Mouse (Mus musculus): ENCODE measurements around the gene Kidins220. TPM values are rescaled to one million over a fixed set of nuclear protein-coding genes. Genes with fewer than 3 reads are reported as not detected.

Gene Kidins220
- polyA plus RNA-seq, 1 experiment from 2014 or later = 41.5 TPM

- no peaks in the 10 kb centered on the region for H3K9me3 ChIP-seq (ENCODE audit: control insufficient read depth, low read depth, low read length)
- no peaks in the 10 kb centered on the region for H3K27me3 ChIP-seq (ENCODE audit: control insufficient read depth, insufficient read depth, low read length)
- H3K4me1 ChIP-seq (ENCODE audit: control insufficient read depth, insufficient read depth, low read length) = no peaks in the 10 kb centered on the region
- no peak overlapping the region for H3K4me2 ChIP-seq (replicated peaks; ENCODE audit: low read depth, low read length)
- H3K36me3 ChIP-seq (ENCODE audit: control insufficient read depth, insufficient read depth, low read length) = no peaks in the 10 kb centered on the region
- H3K9ac ChIP-seq (replicated peaks; ENCODE audit: low read depth, low read length) = no peak overlapping the region
- no peak overlapping the region for H3K27ac ChIP-seq (ENCODE audit: low read length)
- no peak overlapping the region for H3K4me3 ChIP-seq (ENCODE audit: low read depth, low read length)
- 86% methylated on average over 3 of the region's 3 CpGs for WGBS
- no peak for ATAC-seq (ENCODE audit: insufficient number of reproducible peaks, insufficient read depth, low FRiP score, low read depth)
Observed at GRCm38 (mm10) chr12:25074344-25074743, 99.6 kb downstream of the Kidins220 start.

DNA sequence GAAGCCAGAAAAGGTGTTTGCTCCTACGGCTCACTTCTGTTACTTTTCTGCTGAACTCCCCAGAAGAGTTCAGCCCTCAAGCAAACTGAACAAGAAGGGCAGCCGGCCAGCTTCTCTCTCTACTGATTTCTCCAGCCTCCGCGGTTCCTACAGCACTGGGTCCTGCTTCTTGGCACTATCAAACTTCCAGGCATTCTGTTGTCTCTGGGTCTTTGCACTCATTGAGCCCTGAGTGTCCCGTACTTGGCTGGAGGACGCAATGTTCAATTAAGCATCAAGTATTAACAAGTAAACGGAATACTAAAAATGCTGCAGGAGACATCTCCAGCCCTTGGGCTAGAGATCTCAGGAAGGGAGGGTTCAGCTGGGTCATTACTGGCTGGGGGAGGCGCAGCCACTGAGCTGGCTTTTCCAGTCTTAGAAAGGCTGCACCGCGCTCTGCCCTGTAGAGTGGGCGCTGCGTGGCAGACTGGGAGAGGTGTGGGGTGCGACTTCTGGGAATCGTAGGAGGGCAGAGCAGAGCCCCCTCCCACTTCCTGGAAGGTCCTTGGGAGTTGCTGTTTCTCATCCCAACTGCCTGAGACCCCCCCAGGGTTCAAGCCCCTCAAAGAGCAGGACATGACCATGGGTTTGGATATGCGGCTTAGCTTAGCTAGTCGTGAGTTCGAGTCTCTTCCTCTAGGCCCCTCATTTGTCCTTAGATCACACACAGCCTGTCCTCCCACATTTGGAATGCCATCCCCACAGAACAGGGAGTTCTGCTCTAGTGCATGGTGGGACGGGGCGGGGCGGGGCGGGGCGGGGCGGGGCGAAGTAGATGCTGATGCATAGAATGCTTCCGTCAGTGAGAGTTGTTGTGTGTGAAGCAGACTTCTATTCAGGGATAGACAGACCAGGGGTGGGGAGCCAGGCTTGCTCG is 108.8 kb downstream of the Kidins220 start:
- H3K27me3 ChIP-seq (ENCODE audit: control insufficient read depth, insufficient read depth, low read length) = no peaks in the 10 kb centered on the region
- H3K9me3 ChIP-seq (ENCODE audit: control insufficient read depth, low read depth, low read length) = no peaks in the 10 kb centered on the region
- no peaks in the 10 kb centered on the region for H3K36me3 ChIP-seq (ENCODE audit: control insufficient read depth, insufficient read depth, low read length)
- H3K27ac ChIP-seq (ENCODE audit: low read length) = no peak overlapping the region
- no peak for ATAC-seq (ENCODE audit: insufficient number of reproducible peaks, insufficient read depth, low FRiP score, low read depth)
- H3K4me3 ChIP-seq (ENCODE audit: low read depth, low read length) = no peak overlapping the region
- H3K4me2 ChIP-seq (replicated peaks; ENCODE audit: low read depth, low read length) = peak overlapping the region; percentile 19; the same call in 1 of the 2 replicates
- 41% methylated on average over 26 of the region's 26 CpGs for WGBS
- H3K9ac ChIP-seq (replicated peaks; ENCODE audit: low read depth, low read length) = no peak overlapping the region
- H3K4me1 ChIP-seq (ENCODE audit: control insufficient read depth, insufficient read depth, low read length) = peaks cover 7% of the 10 kb centered on the region; the same call in 1 of the 2 replicates

DNA sequence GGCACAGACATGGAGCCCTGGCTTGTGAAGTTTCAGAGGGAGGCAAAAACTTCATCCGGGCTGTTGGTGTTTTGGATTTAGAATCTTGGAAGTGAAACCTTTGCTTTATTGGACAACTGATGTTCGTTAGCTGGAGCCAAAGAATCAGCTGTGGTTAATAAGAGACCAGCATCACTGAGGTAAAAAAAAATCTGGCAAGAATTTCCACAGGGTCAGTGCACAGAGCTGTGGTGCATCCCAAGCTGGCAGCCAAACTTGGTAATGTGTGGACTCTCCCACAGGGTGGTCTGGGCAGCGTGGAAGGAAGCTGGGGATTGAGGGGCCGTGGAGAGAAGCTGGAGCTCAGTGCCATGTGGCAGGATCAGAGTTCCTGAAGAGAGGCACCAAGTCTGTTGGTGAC is 112.2 kb downstream of the Kidins220 start:
- ATAC-seq (ENCODE audit: insufficient number of reproducible peaks, insufficient read depth, low FRiP score, low read depth) = no peak
- WGBS = 83% methylated on average over 4 of the region's 4 CpGs

GRCm38 (mm10) chr12:25089433-25089832 is 114.7 kb downstream of the Kidins220 start:
- Histone ChIP-seq H3K4me1 (ENCODE audit: control insufficient read depth, insufficient read depth, low read length) (peaks cover 14% of the 10 kb centered on the region; the same call in 1 of the 2 replicates), H3K36me3 (ENCODE audit: control insufficient read depth, insufficient read depth, low read length) (no peaks in the 10 kb centered on the region), H3K27ac (ENCODE audit: low read length) (no peak overlapping the region), H3K27me3 (ENCODE audit: control insufficient read depth, insufficient read depth, low read length) (no peaks in the 10 kb centered on the region), H3K4me3 (ENCODE audit: low read depth, low read length) (no peak overlapping the region), H3K9ac (replicated peaks; ENCODE audit: low read depth, low read length) (no peak overlapping the region), H3K9me3 (ENCODE audit: control insufficient read depth, low read depth, low read length) (no peaks in the 10 kb centered on the region), H3K4me2 (replicated peaks; ENCODE audit: low read depth, low read length) (no peak overlapping the region)
- WGBS = 63% methylated on average over 1 of the region's 1 CpGs
- no peak for ATAC-seq (ENCODE audit: insufficient number of reproducible peaks, insufficient read depth, low FRiP score, low read depth)

More for the DNA sequence above, 112.2 kb downstream of the Kidins220 start:
- H3K27me3 ChIP-seq (ENCODE audit: control insufficient read depth, insufficient read depth, low read length) = no peaks in the 10 kb centered on the region
- H3K9me3 ChIP-seq (ENCODE audit: control insufficient read depth, low read depth, low read length) = no peaks in the 10 kb centered on the region
- H3K9ac ChIP-seq (replicated peaks; ENCODE audit: low read depth, low read length) = no peak overlapping the region
- H3K27ac ChIP-seq (ENCODE audit: low read length) = no peak overlapping the region
- no peak overlapping the region for H3K4me2 ChIP-seq (replicated peaks; ENCODE audit: low read depth, low read length)
- H3K36me3 ChIP-seq (ENCODE audit: control insufficient read depth, insufficient read depth, low read length) = no peaks in the 10 kb centered on the region
- H3K4me3 ChIP-seq (ENCODE audit: low read depth, low read length) = no peak overlapping the region
- H3K4me1 ChIP-seq (ENCODE audit: control insufficient read depth, insufficient read depth, low read length) = peaks cover 9% of the 10 kb centered on the region; the same call in 1 of the 2 replicates

DNA sequence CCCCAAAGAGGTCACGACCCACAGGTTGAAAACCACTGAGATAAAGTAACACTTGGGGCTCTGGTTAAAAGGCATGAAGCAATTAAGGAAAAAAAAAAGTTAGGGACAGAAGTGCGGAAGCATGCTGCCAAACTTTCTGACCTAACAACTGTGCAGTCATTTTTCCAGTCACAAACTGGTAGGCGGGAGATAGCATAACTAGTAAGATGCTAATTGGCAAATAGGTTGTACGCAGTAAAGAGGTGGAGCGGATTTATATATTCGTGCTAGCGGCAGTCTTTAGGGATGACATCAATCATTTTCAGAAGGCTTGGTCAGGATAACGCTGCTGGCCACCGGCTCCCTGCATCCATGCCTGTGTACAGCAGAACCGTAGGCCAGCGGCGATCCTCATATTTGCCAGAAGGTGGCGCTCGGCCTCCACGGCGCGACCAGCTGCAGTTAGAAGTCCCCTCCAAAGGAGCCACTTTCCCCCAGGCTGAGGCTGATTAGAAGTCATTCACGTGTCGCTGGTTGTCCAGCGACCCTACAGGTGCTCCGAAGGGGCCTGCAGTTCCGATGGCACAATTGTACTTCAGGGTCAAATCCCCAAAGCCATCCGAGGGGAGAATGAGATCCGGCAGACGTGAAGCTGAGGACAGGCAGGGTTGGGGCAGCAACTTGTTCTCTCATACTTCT is 117.4 kb downstream of the Kidins220 start:
- no peaks in the 10 kb centered on the region for H3K9me3 ChIP-seq (ENCODE audit: control insufficient read depth, low read depth, low read length)
- H3K4me3 ChIP-seq (ENCODE audit: low read depth, low read length) = peak overlapping the region; percentile 56
- H3K4me1 ChIP-seq (ENCODE audit: control insufficient read depth, insufficient read depth, low read length) = peaks cover 19% of the 10 kb centered on the region; the same call in 1 of the 2 replicates
- ATAC-seq (ENCODE audit: insufficient number of reproducible peaks, insufficient read depth, low FRiP score, low read depth) = peak; percentile 54; the same call in 1 of the 2 replicates
- H3K9ac ChIP-seq (replicated peaks; ENCODE audit: low read depth, low read length) = no peak overlapping the region
- WGBS = 5% methylated on average over 25 of the region's 25 CpGs
- peak overlapping the region; percentile 55; the same call in 1 of the 2 replicates for H3K27ac ChIP-seq (ENCODE audit: low read length)
- no peaks in the 10 kb centered on the region for H3K36me3 ChIP-seq (ENCODE audit: control insufficient read depth, insufficient read depth, low read length)
- H3K4me2 ChIP-seq (replicated peaks; ENCODE audit: low read depth, low read length) = peak overlapping the region; percentile 66
- H3K27me3 ChIP-seq (ENCODE audit: control insufficient read depth, insufficient read depth, low read length) = no peaks in the 10 kb centered on the region

DNA sequence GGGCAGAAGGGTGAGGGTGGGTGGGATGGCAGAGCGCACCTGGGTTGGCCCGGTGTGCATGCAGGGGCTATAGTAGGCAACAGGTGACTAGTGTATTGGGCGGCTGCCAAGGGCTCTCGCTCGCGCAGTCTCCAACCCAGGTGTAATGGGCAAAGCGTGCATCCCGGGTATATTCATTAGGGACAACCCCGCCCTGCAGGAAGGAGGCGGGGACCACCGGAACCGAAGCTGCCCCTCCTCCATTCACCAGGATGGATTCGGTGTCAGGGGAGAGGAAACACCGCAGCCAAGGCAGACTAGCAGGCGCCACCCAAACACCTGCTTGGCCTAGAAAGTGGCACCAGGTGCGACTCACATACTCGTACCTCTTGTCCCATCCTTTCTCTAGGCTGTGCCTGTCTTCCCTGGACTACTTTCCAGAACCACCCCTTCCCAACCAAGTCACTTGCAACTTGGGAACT is 118.1 kb downstream of the Kidins220 start:
- H3K9me3 ChIP-seq (ENCODE audit: control insufficient read depth, low read depth, low read length) = no peaks in the 10 kb centered on the region
- peak overlapping the region; percentile 56 for H3K4me3 ChIP-seq (ENCODE audit: low read depth, low read length)
- peaks cover 24% of the 10 kb centered on the region; the same call in 1 of the 2 replicates for H3K4me1 ChIP-seq (ENCODE audit: control insufficient read depth, insufficient read depth, low read length)
- no peak overlapping the region for H3K9ac ChIP-seq (replicated peaks; ENCODE audit: low read depth, low read length)
- H3K27ac ChIP-seq (ENCODE audit: low read length) = peak overlapping the region; percentile 55; the same call in 1 of the 2 replicates
- WGBS = 4% methylated on average over 17 of the region's 17 CpGs
- no peaks in the 10 kb centered on the region for H3K27me3 ChIP-seq (ENCODE audit: control insufficient read depth, insufficient read depth, low read length)
- H3K36me3 ChIP-seq (ENCODE audit: control insufficient read depth, insufficient read depth, low read length) = no peaks in the 10 kb centered on the region
- peak overlapping the region; percentile 66 for H3K4me2 ChIP-seq (replicated peaks; ENCODE audit: low read depth, low read length)
- peak; percentile 21; the same call in 1 of the 2 replicates for ATAC-seq (ENCODE audit: insufficient number of reproducible peaks, insufficient read depth, low FRiP score, low read depth)

DNA sequence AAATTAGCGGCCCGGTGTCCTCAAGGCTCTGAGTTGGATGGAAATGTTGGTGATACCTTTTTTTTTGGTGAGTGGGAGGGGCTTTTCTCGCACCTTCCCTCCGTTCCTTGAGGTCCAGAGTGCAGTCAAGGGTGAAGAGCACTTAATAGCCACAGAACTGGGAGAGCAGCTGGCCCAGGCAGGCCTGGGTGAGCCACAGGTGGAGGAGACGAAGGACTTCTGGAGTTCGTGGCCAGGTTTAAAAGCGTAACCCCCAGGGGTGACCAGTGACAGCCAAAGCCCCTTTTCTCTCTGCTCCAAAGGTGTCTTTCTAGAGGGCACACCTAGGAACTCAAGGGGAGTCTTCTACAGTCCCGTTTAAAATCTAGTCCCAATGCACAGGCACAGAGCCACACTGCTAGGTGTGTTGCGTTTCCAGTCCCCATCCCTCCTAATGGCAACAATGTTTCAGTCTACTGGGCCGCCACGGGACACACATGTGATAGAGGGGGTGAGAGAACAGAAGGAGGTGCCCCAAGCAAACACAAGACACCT is 118.6 kb downstream of the Kidins220 start:
- Histone ChIP-seq H3K4me2 (replicated peaks; ENCODE audit: low read depth, low read length) (peak overlapping the region; percentile 66), H3K27me3 (ENCODE audit: control insufficient read depth, insufficient read depth, low read length) (no peaks in the 10 kb centered on the region), H3K4me1 (ENCODE audit: control insufficient read depth, insufficient read depth, low read length) (peaks cover 28% of the 10 kb centered on the region; the same call in 1 of the 2 replicates), H3K9ac (replicated peaks; ENCODE audit: low read depth, low read length) (peak overlapping the region; percentile 25; the same call in 1 of the 2 replicates), H3K4me3 (ENCODE audit: low read depth, low read length) (peak overlapping the region; percentile 56), H3K36me3 (ENCODE audit: control insufficient read depth, insufficient read depth, low read length) (no peaks in the 10 kb centered on the region), H3K9me3 (ENCODE audit: control insufficient read depth, low read depth, low read length) (no peaks in the 10 kb centered on the region), H3K27ac (ENCODE audit: low read length) (peak overlapping the region; percentile 22; the same call in 1 of the 2 replicates)
- ATAC-seq (ENCODE audit: insufficient number of reproducible peaks, insufficient read depth, low FRiP score, low read depth) = no peak
- 16% methylated on average over 11 of the region's 11 CpGs for WGBS
